Mouse (Mus musculus) embryonic facial prominence, embryonic 12.5 days (tissue): ENCODE results near the gene Krt2. TPM values are rescaled to one million over a fixed set of nuclear protein-coding genes. Genes with fewer than 3 reads are reported as not detected.

Experiments used
- polyA plus RNA-seq: library from polyadenylated mRNA; unstranded; fragments of >200 nt; fragmentation: Nextera tagmentation; extraction: Ambion mirVana; gene quantifications from 2 replicates; pipeline ENCODE4 v1.2.1, GENCODE M21; 2016

The Krt2 gene
- polyA plus RNA-seq, 1 experiment from 2014 or later: not detected

Other genes starting within 250 kb of the Krt2 start
- gene Krt75, start 244.3 kb downstream of the Krt2 start, polyA plus RNA-seq: 0.36 and 0.64 TPM in 2 replicates
- not detected in 2 replicates for gene Gm5414, start 190.0 kb downstream of the Krt2 start, polyA plus RNA-seq
- gene Gm5478, start 170.8 kb downstream of the Krt2 start, polyA plus RNA-seq: not detected in 2 replicates
- gene Krt6b, start 137.9 kb downstream of the Krt2 start, polyA plus RNA-seq: not detected in 2 replicates
- gene Krt6a, start 123.9 kb downstream of the Krt2 start, polyA plus RNA-seq: 1.4 and 1.6 TPM in 2 replicates
- gene Krt5, start 105.3 kb downstream of the Krt2 start, polyA plus RNA-seq: 73.2 and 80.6 TPM in 2 replicates
- not detected in 2 replicates for gene Krt71, start 75.1 kb downstream of the Krt2 start, polyA plus RNA-seq
- gene Krt72, start 31.7 kb downstream of the Krt2 start, polyA plus RNA-seq: not detected in 2 replicates
- 0.08 TPM in 1 of 2 replicates, not detected in the other for gene Krt73, start 15.8 kb downstream of the Krt2 start, polyA plus RNA-seq
- 2.4 and 3.4 TPM in 2 replicates for gene Krt1, start 32.6 kb upstream of the Krt2 start, polyA plus RNA-seq
- gene Krt77, start 51.5 kb upstream of the Krt2 start, polyA plus RNA-seq: 0.08 TPM in 1 of 2 replicates, not detected in the other
- gene Krt76, start 74.8 kb upstream of the Krt2 start, polyA plus RNA-seq: not detected in 2 replicates
- gene Krt4, start 106.6 kb upstream of the Krt2 start, polyA plus RNA-seq: 0.20 and 0.68 TPM in 2 replicates
- gene Krt79, start 122.2 kb upstream of the Krt2 start, polyA plus RNA-seq: 0.28 TPM in 1 of 2 replicates, not detected in the other
- gene Krt78, start 136.1 kb upstream of the Krt2 start, polyA plus RNA-seq: 0.13 TPM in 1 of 2 replicates, not detected in the other
- gene Krt8, start 186.3 kb upstream of the Krt2 start, polyA plus RNA-seq: 45.6 and 56.5 TPM in 2 replicates
- gene Krt18, start 210.0 kb upstream of the Krt2 start, polyA plus RNA-seq: 47.5 and 50.6 TPM in 2 replicates